Mouse (Mus musculus) induced T-regulatory cell, adult 2 months (primary cell): Measurements from ENCODE around the gene Trp53.

ENCODE experiments used
- DNase-seq: peaks from one replicate; pipeline ENCODE4 v3.0.0-alpha.2; 2012; ENCODE audit warnings: low read depth

Trp53 gene

DNA sequence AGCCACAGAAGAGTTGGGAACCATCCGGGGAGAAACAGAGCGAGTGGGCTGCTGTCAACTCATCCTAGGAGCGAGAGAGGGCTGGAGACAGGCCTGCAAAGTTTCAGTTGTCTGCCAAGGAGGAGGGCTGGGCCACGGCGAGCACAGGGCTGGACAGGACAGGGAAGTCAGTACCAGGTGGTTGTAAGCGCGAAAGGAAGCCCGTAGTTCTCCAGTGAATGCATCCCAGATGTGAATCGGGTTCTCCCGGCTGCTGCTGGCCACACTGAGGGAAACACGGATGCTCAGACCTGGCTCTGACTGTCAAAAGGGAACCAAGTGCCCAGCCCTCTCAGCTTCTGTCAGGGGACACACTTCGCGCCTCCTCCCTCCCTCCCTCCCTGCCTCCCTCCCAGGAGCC, 16.8 kb upstream of the Trp53 start:
- DNase-seq = no peak

DNA sequence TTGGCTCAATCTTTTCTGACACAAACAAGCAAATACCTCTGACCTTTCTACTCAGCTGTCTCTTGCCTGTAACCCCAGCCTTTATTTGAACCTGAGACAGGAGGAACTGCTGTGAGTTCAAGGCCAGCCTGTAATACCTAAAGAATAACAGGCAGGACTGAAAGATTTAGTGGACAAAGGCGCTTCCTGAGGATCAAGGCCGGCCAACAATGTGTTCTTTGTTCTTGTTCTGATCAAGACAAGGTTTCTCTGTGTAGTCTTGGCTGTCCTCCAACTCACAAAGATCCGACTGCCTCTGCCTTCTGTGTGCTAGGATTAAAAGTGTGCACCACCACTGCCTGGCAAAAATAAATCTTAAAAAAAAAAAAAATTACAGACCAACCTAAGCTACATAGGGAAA, 15.8 kb upstream of the Trp53 start:
- no peak for DNase-seq

DNA sequence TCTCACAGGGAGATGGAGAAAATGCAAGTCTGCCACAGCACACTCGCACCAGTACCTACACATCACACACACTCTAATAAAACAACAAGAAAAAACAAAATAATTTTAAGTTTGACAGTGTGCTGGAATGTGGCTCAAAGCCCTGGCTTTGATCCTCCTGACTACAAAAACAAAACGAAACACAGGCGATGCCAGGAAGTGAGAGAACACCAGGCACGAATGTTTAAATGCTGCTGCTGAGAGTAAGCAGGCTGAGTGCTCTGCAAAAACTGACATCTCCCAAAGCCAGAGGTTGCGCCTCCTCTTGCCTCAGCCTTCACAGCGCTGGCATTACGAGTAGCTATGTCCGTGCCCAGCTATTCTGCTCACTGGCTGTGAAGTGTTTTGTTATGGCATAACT, 15.0 kb upstream of the Trp53 start:
- DNase-seq = no peak

DNA sequence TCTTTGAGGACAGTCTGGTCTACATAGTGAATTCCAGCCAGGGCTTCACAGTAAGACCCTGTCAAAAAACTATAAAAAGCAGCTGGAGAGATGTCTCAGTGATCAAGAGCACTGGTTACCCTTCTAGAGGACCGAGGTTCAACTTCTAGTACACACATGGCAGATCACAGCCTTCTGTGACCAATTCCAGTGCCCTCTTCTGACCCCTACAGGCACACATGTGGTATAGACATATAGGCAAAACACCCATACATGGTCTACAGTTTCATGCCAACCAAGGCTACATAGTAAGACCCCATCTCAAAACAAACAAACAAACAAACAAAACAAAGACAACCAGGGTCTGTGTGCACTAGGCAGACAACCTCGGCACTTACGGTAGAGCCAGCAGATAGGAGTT, 4.9 kb upstream of the Trp53 start:
- peak; percentile 68 for DNase-seq

DNA sequence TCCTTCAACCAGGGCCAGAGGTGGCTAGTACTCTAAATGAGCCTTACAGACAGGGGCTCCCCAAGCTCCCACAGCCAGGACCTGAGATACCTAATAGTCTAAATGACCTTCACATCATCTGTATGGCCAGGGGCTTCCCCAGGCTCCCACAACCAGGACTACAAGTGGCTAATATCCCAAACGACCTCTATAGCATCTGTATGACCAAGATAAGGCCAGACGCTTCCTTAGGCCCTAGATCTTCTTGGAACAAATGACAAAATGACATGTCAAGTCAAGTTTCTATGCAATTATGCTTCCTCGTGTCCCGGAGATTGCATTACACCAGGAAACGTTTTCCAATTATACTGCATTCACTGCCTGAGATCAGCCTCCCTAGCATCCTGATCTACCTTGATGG, 3.9 kb upstream of the Trp53 start:
- no peak for DNase-seq

DNA sequence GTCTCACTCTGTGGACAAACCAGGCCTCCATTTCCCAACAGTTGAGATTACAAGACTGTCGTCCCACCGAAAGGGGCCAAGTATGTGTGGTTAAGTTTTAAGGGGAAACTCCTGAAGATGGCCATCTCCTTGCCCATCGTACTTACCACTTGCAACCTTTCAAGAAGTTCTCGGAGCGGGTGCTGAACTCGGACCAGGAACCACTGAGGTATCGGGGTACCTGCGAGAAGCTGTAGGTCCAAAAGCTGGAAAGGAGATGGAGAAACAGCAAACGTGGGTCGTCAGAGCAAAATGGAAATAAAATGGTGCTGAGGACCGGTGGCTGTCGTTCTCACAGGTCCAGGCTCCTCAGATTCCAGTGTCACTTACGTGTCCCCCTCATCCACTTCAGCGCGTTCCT, 1.9 kb upstream of the Trp53 start:
- no peak for DNase-seq

DNA sequence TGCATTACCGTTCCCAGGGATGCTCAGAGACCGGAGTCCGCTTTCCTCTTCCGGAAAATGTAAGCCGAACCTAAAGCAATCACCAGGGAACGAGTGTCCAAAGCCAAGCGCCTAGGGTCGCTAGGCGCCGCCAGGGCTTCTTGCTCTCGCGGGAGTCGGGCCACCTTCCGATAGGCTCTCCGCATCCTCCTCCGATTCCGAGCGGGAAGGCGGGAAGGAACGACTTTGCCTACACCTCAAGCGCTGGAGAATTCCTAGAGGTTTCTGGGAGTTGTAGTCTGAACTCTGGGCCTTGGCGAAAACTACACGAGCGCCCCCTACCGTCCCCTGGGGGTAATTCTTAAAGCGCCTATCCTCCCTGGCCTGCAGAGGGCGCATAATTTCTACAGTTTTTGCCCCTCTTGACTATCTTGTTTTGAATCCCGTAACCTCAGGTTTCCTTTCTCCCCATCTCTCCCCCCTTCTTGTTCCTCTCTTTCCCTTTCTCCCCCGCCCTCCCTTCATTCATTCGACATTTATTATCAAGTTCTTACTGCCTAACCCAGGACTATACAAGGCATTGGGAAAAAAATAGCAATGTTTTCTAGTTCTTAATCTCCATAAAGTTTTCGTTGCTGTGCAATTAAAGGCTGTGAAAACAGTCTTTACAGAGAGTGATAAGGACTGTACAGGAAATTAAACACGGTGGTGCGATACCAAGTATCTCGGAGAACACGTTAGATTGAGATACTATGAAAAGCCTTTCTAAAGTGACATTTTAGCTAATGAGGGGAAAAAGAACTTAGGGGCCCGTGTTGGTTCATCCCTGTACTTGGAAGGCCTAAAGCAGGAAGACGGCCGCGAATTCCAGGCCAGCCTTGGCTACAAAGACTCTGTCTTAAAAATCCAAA, 786 bp upstream of the Trp53 start:
- peak; percentile 99 for DNase-seq

DNA sequence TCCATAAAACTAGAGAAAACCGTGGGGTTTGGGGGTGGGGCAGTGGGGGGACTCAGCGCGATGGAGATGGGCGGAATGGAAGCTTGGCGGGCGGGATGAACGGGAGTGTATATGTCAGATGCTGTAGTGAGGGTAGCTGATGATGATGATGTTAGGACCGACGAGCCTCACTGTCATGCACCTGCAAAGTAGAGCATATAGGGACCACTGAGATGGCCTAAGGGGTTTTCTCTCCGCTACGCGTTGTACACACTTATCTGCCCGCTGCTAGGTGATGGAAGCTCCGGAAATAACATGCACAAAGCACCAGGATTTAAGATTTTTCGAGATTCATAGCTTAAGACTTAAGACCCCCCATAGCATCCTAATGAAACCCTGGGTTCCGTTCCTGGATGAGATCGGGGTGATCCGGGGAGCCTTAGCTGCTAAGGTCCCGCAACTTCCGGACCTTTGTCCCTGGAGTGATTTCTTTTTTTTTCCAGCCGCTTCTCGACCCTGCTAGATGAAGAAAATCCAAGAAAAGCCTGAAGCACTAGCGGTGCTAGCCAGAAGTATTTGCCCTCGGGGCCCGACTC, 500 bp downstream of the Trp53 start:
- no peak for DNase-seq

DNA sequence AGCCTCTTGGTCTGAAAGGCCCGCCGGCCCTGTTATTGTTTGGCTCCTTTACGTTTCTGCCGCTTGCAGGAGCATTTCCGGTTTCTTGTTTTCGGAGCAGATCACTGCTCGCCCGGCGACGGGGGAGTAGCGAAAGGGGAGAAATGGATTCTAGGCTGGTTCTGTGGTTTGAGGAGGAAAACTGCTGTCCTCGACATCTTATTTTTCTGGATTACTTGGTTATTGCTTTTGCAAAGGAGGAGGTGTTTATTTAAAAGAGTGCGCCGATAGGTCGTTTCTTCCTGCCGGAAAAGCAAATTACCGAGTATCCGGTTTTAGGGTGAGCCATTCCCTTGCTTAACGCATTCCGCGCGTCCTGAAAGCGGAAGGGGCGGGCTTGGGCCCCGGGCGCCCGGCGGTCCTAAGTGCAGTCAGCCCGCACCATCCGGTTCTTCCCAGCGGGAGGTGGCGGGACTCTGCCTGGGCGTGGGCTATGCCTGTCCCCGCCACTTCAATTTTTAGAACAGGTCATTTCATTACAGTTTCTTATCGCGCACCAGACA, 1.1 kb downstream of the Trp53 start:
- peak; percentile 95 for DNase-seq

DNA sequence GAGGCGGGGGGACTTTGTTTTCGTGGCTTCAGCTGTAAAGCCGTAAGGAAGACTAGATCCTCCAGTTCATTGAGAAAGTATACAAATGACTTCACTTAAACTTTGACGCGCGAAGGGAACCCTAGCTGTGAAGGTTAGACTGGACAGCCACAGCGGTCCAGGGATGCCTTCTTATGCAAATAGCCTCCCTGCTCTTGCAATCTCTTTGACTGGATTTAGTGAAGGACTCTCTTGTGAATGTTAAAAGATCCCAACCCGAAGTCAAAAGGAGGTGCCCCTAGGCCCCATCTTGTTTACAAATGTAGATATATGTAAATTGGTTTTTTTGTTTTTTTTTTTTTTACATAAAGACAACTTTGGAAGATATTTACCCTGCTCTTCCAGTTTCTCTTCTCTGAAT, 1.7 kb downstream of the Trp53 start:
- DNase-seq = no peak

DNA sequence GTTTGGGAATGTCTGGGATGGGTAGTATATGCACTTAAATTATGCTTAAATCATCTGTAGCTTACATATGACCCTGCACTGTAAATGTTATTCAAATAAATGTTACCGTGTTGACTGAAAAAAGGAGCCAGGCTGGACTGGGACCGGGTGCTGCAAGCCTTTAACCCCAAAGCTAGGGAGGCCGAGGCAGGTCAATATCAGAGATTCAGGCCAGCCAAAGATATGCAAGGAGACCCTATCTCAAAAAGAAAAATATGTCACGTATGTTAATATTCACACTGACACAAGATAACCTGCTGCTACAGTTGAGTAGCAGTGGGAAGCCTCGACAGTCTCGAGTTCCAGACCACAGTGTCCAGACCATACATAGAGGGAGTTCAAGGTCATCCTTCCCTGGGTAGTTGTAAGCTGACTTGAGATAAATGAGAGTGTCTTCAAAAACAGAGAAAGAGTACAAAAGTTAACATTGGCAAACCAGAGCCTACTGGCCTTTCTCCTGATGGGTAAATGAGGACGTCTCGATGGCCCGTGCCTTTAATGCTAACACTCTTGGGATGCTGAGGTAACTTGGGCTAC, 2.2 kb downstream of the Trp53 start:
- no peak for DNase-seq

DNA sequence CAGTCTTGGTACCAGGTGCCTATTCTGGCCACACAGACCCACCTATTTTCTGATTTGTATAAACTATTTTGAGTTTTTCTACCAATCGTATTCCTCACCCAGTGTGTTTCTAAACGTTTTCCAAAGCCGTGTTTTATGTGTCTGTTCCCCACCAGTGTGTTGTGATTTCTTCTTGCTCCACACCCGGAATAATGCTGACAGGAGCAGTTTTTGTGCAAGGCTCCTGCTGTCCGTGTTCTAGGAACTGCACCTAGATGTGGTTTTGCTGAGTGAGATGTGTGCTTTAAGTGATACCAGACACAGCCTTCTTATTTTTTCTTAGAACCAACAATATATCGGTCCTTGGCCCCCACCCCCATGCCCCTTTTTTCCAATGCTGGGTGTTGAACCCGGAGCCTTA, 3.8 kb downstream of the Trp53 start:
- DNase-seq = peak; percentile 13

DNA sequence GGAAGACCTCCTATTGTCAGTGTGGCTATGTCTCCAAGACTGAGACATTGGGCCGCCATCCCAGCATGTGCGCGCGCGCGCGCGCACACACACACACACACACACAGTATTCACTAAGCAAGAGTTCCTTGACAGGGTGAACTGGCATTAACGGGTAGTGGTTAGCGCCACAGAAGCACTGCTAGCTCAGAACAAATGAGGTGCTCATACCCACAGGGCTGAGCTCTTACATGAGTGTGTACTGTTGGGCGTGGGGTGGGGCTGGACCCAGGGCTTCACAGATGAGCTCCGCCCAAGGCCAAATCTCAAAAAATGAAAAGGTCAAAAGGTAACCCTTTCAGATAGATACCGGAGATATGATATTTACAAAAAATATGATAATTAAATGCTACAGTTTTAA, 4.8 kb downstream of the Trp53 start:
- peak; percentile 17 for DNase-seq

DNA sequence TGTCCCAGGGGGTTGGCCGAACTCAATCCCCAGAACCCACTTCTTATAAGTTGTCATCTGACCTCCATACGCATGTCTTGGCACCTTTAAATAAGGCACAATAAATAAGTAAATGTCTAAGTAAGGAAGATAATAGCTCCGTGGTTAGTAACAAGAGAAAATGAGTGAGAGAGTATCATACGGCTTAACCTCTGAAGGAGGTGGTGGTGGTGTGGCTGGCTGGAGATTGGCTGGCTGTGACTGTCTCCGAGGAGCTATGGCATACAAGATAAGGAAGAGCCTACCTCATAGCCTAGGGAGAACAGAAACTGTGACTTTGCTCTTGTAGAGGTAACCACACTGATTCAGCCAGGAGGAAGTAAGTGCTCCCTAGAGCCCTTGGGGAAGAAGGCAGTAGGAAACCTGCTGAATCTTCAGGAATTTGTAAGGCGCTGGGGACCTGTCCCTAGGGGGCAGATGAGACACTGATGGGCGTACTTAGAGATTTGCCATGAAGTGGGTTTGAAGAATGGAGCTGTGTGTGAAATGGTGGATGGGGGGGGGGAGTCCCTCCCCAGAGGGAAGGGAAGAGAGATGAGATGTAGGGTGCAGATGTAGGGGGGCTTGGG, 5.7 kb downstream of the Trp53 start:
- DNase-seq = peak; percentile 11

DNA sequence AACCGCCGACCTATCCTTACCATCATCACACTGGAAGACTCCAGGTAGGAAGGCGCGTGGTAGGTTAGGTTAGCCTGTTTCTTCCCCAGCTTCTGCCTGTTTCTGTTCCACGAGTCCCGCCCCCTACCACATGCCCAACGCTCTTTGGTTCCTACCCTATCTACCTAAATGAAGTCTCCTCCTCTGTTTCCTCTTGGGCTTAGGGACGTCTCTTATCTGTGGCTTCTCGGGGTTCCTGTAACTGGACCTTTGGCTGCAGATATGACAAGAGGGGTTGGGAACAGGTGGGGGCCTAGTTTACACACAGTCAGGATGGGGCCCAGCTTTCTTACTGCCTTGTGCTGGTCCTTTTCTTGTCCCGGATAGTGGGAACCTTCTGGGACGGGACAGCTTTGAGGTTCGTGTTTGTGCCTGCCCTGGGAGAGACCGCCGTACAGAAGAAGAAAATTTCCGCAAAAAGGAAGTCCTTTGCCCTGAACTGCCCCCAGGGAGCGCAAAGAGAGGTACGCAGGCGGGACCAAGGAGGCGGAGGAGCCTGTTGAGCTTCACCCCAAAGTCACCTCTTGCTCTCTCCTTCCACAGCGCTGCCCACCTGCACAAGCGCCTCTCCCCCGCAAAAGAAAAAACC, 9.2 kb downstream of the Trp53 start:
- no peak for DNase-seq

DNA sequence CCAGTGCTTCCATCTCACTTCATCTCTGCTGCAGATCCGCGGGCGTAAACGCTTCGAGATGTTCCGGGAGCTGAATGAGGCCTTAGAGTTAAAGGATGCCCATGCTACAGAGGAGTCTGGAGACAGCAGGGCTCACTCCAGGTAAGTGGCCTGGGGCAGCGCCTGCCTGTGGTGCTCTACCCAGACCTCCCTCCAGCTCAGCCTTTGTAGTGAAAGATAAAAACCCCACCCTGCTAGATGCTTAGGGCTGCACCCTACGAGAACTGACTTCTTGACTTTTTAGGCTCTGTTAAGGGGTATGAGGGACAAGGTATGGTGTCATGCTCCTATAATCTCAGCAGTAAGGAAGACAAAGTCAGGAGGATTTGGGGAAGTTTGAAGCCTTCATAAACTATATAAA, 10.5 kb downstream of the Trp53 start:
- no peak for DNase-seq

DNA sequence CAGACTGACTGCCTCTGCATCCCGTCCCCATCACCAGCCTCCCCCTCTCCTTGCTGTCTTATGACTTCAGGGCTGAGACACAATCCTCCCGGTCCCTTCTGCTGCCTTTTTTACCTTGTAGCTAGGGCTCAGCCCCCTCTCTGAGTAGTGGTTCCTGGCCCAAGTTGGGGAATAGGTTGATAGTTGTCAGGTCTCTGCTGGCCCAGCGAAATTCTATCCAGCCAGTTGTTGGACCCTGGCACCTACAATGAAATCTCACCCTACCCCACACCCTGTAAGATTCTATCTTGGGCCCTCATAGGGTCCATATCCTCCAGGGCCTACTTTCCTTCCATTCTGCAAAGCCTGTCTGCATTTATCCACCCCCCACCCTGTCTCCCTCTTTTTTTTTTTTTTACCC, 11.3 kb downstream of the Trp53 start:
- no peak for DNase-seq

DNA sequence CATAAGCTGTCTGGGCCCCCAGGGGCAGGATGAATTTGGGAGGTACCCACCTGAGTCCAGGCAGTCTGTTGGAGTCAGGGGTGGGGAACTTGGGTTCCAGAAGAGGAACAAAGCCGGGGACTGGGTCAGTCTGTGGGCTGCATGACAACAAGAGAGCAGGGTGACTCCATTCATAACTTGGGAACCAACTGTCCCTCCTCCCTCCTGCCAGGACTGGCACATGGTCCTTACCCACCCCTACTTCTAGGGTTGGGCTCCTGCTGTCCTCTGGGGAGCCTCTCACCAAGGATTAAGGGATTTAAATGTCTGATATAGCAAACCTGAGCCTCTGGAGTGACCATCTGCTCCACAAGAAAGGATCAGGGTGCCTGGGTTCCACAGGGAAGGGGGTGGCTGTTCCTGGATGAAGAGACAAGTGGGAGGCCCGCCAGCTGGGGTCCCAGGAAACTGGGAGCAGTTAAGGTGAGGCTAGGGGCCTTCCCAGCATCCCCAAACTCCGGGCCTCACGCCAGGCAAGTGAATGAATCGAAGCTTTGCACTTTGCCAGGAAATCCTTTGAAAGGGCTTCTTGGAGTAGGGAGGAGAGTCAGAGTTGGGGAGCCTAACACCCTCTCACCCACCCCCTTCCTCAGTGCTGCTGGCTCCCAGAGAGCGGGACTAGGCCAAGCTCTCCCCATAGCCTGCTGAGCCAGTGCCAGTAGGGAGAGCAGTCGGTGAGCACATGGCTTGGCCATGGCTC, 11.9 kb downstream of the Trp53 start:
- DNase-seq = no peak

DNA sequence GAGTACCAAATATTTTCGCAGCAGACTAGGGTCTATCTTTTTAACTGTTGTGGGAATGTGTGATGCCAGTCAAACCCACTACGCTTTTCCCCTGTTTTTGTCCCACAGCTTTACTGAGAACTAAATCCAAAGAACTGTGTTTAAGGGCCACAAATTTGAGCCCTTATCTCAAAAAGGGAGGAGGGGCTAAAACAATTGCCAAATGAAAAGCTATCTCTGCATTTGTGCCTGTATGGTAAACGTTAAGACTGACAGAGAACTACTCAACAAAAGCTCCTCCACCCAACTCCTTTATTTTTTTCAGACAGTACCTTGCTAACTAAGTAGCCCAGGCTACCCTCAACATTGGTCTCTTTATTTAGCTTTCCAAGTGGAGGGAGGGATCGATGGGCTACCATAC, 12.6 kb downstream of the Trp53 start:
- no peak for DNase-seq

DNA sequence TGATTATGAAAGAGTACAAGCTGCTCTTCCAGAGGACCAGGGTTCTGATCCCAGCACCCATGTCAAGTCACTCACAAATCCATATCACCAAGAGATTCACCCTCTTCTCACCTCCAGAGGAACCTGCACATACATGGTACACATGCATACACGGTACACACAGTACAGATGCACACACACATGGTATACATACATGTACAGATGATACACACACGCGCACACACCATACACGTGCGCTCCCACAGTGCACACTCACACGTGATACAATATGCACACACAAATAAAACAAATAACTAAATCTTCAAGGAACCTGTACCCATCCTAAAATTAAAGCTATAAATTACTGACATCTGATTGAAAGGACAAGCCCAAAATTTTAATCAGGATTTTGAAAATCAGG, 14.7 kb downstream of the Trp53 start:
- DNase-seq = no peak

DNA sequence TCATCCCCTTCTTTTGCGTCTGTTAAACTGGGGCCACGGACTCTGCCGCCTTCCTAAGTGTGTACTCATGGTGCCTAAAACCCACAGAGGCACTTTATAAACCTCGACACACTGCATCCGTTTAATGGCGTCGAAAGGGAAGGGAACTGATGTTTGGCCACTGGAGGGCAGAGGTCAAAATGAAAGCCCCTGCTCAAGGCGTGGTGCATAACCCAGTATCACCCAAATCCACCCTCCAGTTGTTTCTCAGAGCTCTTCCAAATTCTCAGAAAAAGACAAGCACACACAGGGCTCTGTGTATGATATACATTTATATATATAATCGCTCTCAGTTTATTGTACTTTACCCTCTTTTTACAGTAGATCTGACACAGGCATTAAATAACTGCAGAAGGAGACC, 19.3 kb downstream of the Trp53 start:
- no peak for DNase-seq

DNA sequence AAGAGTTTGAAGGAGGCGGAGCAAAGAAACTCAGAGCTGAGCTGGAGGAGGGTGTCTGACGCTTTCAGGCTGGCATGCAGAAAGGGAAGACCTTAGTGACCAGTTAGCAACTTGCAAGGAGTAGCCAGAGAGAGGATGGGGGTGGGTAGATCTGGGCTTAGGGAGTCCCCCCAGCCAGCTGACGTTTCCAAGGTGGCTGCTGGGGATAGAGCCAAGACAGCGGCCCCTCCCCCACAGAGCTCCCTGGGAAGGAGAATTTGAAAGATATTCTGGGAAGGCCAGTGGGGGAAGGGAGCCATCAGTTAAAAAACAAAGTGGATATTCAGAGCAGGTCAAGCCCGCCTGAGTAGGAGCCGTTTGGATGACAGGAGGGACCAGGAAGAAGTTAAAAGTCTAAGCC, 19.9 kb downstream of the Trp53 start:
- no peak for DNase-seq
